ENCODE assay signal across 14 mouse cellular contexts in genomic region chr11:55216061-55216460, GRCm38 (mm10). TPM values are rescaled to one million over a fixed set of nuclear protein-coding genes. Genes with fewer than 3 reads are reported as not detected.
"Had no signal": no experiment of that assay in that cellular context is flagged by ENCODE, and none has a peak within 500 bp of the region (broad histone marks: within the 10 kb centered on the region; RNA-seq: fewer than 3 reads in every experiment).

No protein-coding gene starts in this region.

- H3K9ac ChIP-seq: hindbrain, embryonic 15.5 days; limb, embryonic 12.5 days; liver, embryonic 15.5 days; lung, embryonic 14.5 days; neural tube, embryonic 12.5 days had no signal

- DNase-seq: liver; lung, embryonic 14.5 days; lung, postnatal 10 days; lung, postnatal 4 days; midbrain, embryonic 14.5 days; thymus, postnatal 4 days had no signal

- H3K4me2 ChIP-seq: hindbrain, embryonic 15.5 days; limb, embryonic 12.5 days; liver, embryonic 15.5 days; lung, embryonic 14.5 days; neural tube, embryonic 12.5 days had no signal

- H3K27ac ChIP-seq: hindbrain, embryonic 15.5 days; limb, embryonic 12.5 days; liver, embryonic 15.5 days; midbrain, embryonic 10.5 days; neural tube, embryonic 12.5 days; stomach, postnatal 0 days had no signal

- H3K4me3 ChIP-seq: hindbrain, embryonic 15.5 days; limb, embryonic 12.5 days; liver, embryonic 15.5 days; midbrain, embryonic 10.5 days; neural tube, embryonic 12.5 days had no signal

- H3K4me1 ChIP-seq: hindbrain, embryonic 15.5 days; midbrain, embryonic 10.5 days; neural tube, embryonic 12.5 days had no signal

- H3K27me3 ChIP-seq: hindbrain, embryonic 15.5 days; limb, embryonic 12.5 days; liver, embryonic 15.5 days; neural tube, embryonic 12.5 days had no signal

- H3K9me3 ChIP-seq: hindbrain, embryonic 15.5 days; limb, embryonic 12.5 days; liver, embryonic 15.5 days; midbrain, embryonic 10.5 days; neural tube, embryonic 12.5 days had no signal

RNA-seq across cellular contexts. Expression of gene Slc36a2, which starts 31.2 kb away (rescaled TPM):
- total RNA-seq: monocyte, adult 5-6 weeks; neutrophil, adult 5-6 weeks had no signal
